Mouse (Mus musculus) heart, postnatal 0 days (tissue): ENCODE results near the gene BC051665.

Source experiments
- CTCF ChIP-seq: IDR thresholded peaks from 2 replicates; pipeline ENCODE4 v1.5.1; 2016; ENCODE audit warnings: antibody characterized with exemption, control low read depth, low read depth
- EP300 ChIP-seq: IDR thresholded peaks from 2 replicates; pipeline ENCODE4 v1.6.1; 2016; ENCODE audit warnings: antibody characterized with exemption, low read depth

GRCm38 (mm10) chr13:60735306-60735705, 50.9 kb downstream of the BC051665 start:
- TF ChIP-seq CTCF, result no peak
- no peak for TF ChIP-seq EP300
